Mouse (Mus musculus) WW6 (cell line): ENCODE data around the gene Fndc10.
"Not testable (repeated sequence)": the region's sequence is repeated elsewhere in the genome, so short reads cannot be mapped to it uniquely, and the experiment has no call there.

Experiments
- DNase-seq: peaks from one replicate; pipeline ENCODE4 v3.0.0-alpha.2; 2013; ENCODE audit warnings: low read depth, low spot score

The Fndc10 gene

DNA sequence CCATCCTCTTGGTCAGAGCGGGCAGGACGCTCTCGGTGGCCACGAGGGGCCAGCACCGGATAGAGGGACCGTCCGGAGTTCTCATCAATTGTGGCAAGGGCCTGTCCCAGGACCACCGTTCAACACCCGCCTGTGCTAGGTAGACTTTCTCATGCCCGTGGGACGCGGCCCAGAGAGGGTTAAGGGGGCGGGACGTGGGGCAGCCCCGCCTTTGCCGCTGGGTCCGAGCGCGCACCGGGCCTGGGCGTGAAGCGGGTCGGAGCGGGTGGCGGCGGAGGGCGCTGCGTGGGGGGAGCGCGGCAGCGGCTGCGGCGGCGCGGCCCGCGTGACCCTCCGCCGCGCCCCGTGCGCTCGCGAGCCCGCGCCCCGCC lies at the start of gene Fndc10:
Gene Fndc10, plus strand, starts transcription at position 232 of the 371 bp plus-strand sequence.
- no peak for DNase-seq

DNA sequence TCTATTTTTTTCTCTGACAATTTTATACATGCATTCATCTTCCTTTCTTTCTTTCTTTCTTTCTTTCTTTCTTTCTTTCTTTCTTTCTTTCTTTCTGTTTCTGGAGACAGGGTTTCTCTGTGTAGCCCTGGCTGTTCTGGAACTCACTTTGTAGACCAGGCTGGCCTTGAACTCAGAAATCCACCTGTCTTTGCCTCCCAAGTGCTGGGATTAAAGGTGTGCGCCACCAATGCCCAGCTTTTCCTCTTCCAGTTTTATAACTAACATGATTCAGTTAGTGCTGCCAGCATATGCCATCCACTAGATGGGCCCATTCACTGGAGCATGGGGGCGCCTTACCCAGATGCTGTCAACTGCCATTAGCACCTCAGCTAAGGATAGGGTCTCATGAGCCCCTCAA lies 48.8 kb upstream of the Fndc10 start, which contains the start of gene Gm10563:
Gene Gm10563, minus strand, starts transcription at position 101 of the 400 bp plus-strand sequence.
- DNase-seq: not testable (repeated sequence)

- DNase-seq: no peak
These were observed 48.4 kb upstream of the Fndc10 start for GRCm38 (mm10) chr4:155645721-155646120.

DNA sequence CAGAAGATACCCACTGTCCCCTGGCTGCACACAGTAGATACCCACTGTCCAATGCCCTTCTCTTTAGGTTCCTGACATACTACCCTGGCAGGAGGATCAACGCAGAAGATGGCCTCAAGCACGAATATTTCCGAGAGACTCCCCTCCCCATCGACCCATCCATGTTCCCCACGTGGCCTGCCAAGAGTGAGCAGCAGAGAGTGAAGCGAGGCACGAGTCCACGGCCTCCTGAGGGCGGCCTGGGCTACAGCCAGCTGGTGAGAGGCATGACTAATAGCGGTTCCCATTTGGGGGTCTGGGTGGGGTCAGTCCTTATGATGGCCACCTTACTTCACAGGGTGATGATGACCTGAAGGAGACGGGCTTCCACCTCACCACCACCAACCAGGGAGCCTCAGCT lies 44.8 kb upstream of the Fndc10 start:
- DNase-seq: no peak

GRCm38 (mm10) chr4:155651553-155652269 lies 42.4 kb upstream of the Fndc10 start:
- no peak for DNase-seq

- DNase-seq: no peak
These were observed 41.7 kb upstream of the Fndc10 start for GRCm38 (mm10) chr4:155652283-155653085.

- no peak for DNase-seq
These were observed 41.1 kb upstream of the Fndc10 start, which contains the start of gene Mmp23 for GRCm38 (mm10) chr4:155653086-155653450. TSS of gene Mmp23 (minus strand) at chr4:155653384.

GRCm38 (mm10) chr4:155653451-155654182 lies 40.5 kb upstream of the Fndc10 start:
- DNase-seq: no peak

GRCm38 (mm10) chr4:155654183-155654455 lies 40.0 kb upstream of the Fndc10 start:
- no peak for DNase-seq

DNA sequence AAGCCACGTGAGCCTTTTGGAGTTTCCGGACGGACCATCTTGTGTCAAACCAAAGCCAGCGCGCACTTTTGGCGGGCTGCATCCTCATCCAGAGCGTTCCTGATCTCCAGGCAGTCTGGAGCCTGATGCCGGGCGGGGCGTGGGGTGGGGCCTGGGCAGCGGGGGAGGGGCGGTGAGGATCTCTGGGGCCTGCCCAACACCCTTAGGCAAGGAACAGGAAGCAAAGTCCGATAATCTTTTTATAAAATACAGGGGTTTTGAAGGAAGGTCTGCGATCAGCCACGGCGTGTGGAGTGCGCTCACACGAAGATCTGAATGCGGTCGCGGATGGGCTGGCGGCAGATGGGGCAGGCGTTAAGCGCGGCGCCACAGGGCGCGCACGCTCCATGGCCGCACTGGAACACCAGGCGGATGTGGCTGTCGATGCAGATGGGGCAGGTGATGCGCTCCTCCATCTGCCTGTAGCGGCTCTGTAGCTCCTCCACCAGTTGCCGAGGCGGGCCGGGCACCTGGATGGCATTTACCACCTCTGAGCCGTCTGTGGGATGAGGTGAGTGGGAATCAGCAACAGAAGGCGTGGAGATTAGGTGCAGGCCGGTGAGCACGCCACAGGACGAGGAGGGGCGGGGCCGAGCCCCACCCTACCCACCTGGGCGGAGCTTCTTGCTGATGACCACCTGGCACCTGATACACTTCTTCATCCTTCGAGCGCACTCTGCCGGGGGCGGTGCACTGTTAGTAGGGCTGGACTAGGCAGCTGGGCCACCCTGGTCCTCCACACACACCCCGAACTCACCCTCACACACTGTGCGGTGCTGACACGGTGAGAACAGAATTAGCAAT lies 39.5 kb upstream of the Fndc10 start:
- no peak for DNase-seq

DNA sequence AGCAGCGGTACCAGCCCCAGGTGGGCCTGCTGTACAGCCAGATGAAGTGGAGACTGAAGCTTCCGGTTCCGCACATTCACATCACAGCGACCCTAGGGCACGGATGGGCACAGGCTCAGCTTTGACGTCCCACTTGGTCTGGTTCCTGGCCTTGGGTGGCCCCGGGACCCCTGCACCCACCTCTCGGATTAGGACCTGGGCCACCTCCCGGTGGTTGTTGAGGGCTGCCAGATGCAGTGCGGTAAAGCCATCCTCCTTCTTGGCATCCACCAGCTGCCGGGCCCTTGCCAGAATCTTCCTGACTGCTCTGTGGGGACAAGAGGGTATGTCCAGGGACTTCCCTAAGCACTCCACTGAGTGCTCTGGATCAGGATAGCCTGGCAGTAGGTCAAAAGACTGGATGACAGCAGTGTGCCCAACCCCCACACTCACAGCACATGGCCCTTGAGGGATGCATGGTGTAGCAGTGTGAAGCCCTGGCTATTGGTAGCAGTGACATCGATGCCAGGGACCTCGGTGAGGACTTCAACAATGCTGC lies 37.9 kb upstream of the Fndc10 start:
- DNase-seq: no peak

GRCm38 (mm10) chr4:155658961-155659360 lies 35.2 kb upstream of the Fndc10 start:
- DNase-seq: no peak

GRCm38 (mm10) chr4:155660641-155661040 lies 33.5 kb upstream of the Fndc10 start:
- no peak for DNase-seq

DNA sequence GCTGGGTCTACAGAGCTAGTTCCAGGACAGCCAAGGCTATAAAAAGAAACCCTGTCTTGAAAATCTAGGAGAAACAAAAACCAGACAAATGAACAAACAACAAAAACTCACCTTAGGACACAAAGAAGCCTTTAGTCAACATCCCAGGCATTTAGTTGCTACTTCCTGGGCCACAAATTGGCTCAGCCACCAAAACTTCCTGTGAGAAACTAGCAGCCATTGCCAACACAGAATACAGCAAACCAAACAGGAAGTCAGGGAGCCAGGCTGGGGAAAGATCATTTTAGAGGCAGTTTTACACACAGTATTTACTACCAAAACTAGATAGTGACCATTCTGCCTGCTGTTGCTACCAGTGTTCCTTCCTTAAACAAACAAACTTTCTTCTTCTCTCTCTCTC lies 27.2 kb upstream of the Fndc10 start:
- no peak for DNase-seq

- DNase-seq: peak; percentile 95
These were observed 25.2 kb upstream of the Fndc10 start, which contains the start of gene Mib2 for GRCm38 (mm10) chr4:155668689-155669597. TSS of gene Mib2 (minus strand) at chr4:155669198.

- no peak for DNase-seq
These were observed 24.5 kb upstream of the Fndc10 start for GRCm38 (mm10) chr4:155669598-155670075.

GRCm38 (mm10) chr4:155670236-155670635 lies 23.9 kb upstream of the Fndc10 start:
- DNase-seq: not testable (repeated sequence)

GRCm38 (mm10) chr4:155672082-155672481 lies 22.1 kb upstream of the Fndc10 start:
- no peak for DNase-seq

DNA sequence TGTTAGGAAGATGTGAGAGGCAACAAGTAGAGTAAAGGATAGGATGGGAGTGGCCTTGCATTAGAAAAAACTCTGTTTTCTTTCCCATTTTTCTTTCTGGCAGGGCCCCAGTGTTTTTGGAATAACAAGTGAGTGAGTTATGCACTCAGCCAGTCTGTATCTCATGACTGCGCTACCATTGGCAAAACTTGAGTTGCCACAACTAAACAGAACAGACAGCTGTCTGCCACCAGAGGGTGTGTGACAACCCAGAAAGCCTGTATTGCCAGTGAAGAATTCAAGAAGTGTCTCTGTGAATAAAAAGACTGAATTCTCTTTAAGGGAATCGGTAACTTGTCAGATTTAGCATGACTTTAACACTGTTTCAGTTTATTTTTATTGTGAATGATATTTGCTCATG lies 18.2 kb upstream of the Fndc10 start:
- no peak for DNase-seq
